Mouse (Mus musculus) kidney, embryonic 14.5 days (tissue): ENCODE results near the gene Ncln. TPM values are rescaled to one million over a fixed set of nuclear protein-coding genes. Genes with fewer than 3 reads are reported as not detected.
A peak's percentile ranks its signal among the peaks of the same experiment; 100 is the strongest.

ENCODE experiments used
- ATAC-seq: fragments of 200-750 bp; cut with Nextera tagmentation; 2 replicates; pipeline ENCODE4 v1.8.0; 2017; ENCODE audit warnings: moderate number of reproducible peaks, mild to moderate bottlenecking, moderate TSS enrichment, moderate library complexity; ENCODE audit not compliant: low FRiP score, low TSS enrichment
- H3K27ac ChIP-seq: fragments of 300-500 bp; sonication (generic); 2 replicates; pipeline ENCODE4 v1.5.1; 2014; ENCODE audit warnings: low read depth, mild to moderate bottlenecking, low read length, moderate library complexity, mixed read lengths
- H3K27me3 ChIP-seq: fragments of 300-500 bp; sonication (generic); 2 replicates; pipeline ENCODE4 v1.6.1; 2014; ENCODE audit warnings: mild to moderate bottlenecking, low read length; ENCODE audit not compliant: control insufficient read depth, insufficient read depth
- H3K36me3 ChIP-seq: fragments of 300-500 bp; sonication (generic); 2 replicates; pipeline ENCODE4 v1.6.1; 2014; ENCODE audit warnings: low read length, mixed read lengths; ENCODE audit not compliant: control insufficient read depth, insufficient read depth
- H3K4me1 ChIP-seq: fragments of 300-500 bp; sonication (generic); 2 replicates; pipeline ENCODE4 v1.6.1; 2014; ENCODE audit warnings: low read length, mixed read lengths; ENCODE audit not compliant: control insufficient read depth, insufficient read depth
- H3K4me2 ChIP-seq: fragments of 300-500 bp; sonication (generic); replicated peaks from 2 replicates; pipeline ENCODE4 v1.6.1; 2014; ENCODE audit warnings: low read depth, mild to moderate bottlenecking, low read length
- H3K4me3 ChIP-seq: fragments of 300-500 bp; sonication (generic); 2 replicates; pipeline ENCODE4 v1.5.1; 2014; ENCODE audit warnings: mild to moderate bottlenecking, low read length
- H3K9ac ChIP-seq: fragments of 300-500 bp; sonication (generic); 2 replicates; pipeline ENCODE4 v1.6.1; 2014; ENCODE audit warnings: low read depth, mild to moderate bottlenecking, low read length, moderate library complexity
- H3K9me3 ChIP-seq: fragments of 300-500 bp; sonication (generic); 2 replicates; pipeline ENCODE4 v1.6.1; 2016; ENCODE audit warnings: low read length; ENCODE audit not compliant: control insufficient read depth
- WGBS: fragments of 180-500 bp; shearing (Covaris S2); extraction: QIAGEN DNeasy Blood & Tissue Kit; methylation state at CpG from one replicate; pipeline ENCODE4 v1.1.7; 2014; 5-methylcytosine and 5-hydroxymethylcytosine counted together
- polyA plus RNA-seq: library from polyadenylated mRNA; unstranded; fragments of >200 nt; fragmentation: Nextera tagmentation; extraction: Ambion mirVana; gene quantifications from 2 replicates; pipeline ENCODE4 v1.2.1, GENCODE M21; 2014

Gene Ncln
- polyA plus RNA-seq, 1 experiment from 2014 or later, result 76.6 TPM

- Histone ChIP-seq H3K9ac (no peak overlapping the region), H3K4me1 (0 out of 2 replicates have a peak, but pooled peaks cover 3% of the 10 kb centered on the region), H3K4me2 (no peak overlapping the region), H3K27me3 (peaks cover 12% of the 10 kb centered on the region), H3K9me3 (no peaks in the 10 kb centered on the region), H3K36me3 (peaks cover 45% of the 10 kb centered on the region), H3K27ac (no peak overlapping the region), H3K4me3 (no peak overlapping the region)
- 72% methylated on average over 7 of the region's 7 CpGs for WGBS
- ATAC-seq, result no peak
These were observed 10.6 kb downstream of the Ncln start for GRCm38 (mm10) chr10:81485479-81486018.

DNA sequence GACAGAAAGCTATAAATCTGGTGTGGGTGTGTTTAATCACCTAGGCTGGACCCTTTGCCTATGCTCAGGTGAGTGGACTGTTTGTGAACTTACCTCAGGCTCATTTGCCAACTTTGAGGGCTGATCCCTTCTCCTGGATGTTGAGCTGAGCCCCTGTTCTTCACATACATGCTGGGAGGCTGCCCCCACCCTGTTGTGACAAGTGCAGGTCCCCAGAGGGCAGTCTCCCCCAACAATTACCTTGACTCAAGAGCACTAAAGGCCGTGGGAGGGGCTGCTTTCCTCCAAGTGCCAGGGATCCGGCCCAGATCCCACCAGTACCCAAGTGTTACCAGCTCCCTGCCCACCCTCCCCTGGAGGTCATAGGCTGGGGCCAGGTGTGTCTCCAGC lies 11.1 kb downstream of the Ncln start:
- Histone ChIP-seq H3K9me3 (no peaks in the 10 kb centered on the region), H3K36me3 (peaks cover 40% of the 10 kb centered on the region), H3K4me1 (0 out of 2 replicates have a peak, but pooled peaks cover 3% of the 10 kb centered on the region), H3K4me3 (no peak overlapping the region), H3K9ac (no peak overlapping the region), H3K27me3 (peaks cover 12% of the 10 kb centered on the region), H3K27ac (no peak overlapping the region), H3K4me2 (no peak overlapping the region)
- WGBS, result 27% methylated on average over 2 of the region's 2 CpGs
- no peak for ATAC-seq

DNA sequence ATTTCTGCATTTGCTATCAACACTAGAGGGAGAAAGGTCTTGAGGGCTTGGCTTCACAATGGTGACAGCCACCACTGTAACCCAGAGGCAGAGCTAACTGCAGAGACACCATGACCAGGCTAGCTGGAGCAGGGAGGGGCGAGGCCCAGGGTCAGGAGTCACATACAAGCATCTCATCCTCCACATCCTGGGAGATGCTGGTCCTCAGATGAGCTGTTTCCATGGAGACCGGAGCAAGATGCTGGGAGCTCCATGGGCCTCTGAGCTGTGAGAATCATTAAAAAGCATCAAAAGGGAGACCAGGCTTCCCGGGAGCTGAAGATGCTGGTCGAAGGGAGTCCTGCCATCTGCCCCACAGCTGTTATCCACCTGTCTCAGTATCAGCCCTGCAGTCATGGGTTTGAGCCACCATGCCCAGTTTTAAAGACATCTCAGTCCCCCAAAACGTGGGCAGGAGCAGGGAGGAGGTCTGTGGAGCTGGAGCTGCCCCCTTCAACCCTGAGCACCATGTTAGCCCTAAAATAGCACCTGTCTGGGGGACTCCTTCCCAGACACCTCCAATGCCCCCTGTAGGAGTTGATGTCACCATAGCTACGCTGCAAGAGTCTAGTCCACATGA lies 11.6 kb downstream of the Ncln start:
- H3K9ac ChIP-seq, result no peak overlapping the region
- 59% methylated on average over 6 of the region's 6 CpGs for WGBS

GRCm38 (mm10) chr10:81483983-81484382 lies 12.2 kb downstream of the Ncln start:
- WGBS, result 23% methylated on average over 9 of the region's 9 CpGs
- Histone ChIP-seq H3K27ac (no peak overlapping the region), H3K4me2 (no peak overlapping the region), H3K36me3 (peaks cover 29% of the 10 kb centered on the region), H3K4me1 (0 out of 2 replicates have a peak, but pooled peaks cover 3% of the 10 kb centered on the region), H3K4me3 (no peak overlapping the region), H3K9ac (no peak overlapping the region), H3K27me3 (peaks cover 12% of the 10 kb centered on the region), H3K9me3 (no peaks in the 10 kb centered on the region)
- ATAC-seq, result no peak

More for the DNA sequence above, 11.6 kb downstream of the Ncln start:
- Histone ChIP-seq H3K27ac (no peak overlapping the region), H3K4me3 (no peak overlapping the region), H3K4me1 (0 out of 2 replicates have a peak, but pooled peaks cover 3% of the 10 kb centered on the region), H3K36me3 (peaks cover 35% of the 10 kb centered on the region), H3K27me3 (peaks cover 12% of the 10 kb centered on the region), H3K4me2 (no peak overlapping the region), H3K9me3 (no peaks in the 10 kb centered on the region)
- ATAC-seq, result no peak

DNA sequence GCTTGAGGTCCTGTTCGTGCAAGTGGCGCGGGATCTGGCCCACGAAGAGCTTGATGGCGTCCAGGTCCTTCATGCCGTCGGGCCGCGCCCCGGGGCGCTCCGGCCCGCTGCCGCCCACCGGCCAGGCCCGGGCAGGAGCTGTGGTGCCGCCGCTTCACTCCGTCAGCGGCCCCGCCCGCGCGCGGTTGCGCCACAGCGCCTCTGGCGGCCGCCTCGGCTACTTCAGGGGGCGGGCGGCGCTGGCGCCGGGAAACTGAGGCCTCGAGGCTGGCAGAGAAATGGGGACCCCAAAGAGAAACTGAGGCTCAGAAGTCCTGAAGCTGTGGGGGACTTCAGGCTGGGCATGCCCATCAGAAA lies 13.7 kb downstream of the Ncln start, which contains the start of gene Celf5:
Celf5 (minus strand) TSS at position 177 of the 357 bp plus-strand sequence.
- Histone ChIP-seq H3K27me3 (peaks cover 13% of the 10 kb centered on the region), H3K9me3 (no peaks in the 10 kb centered on the region), H3K4me2 (peak within 1 kb of the TSS; percentile 72), H3K27ac (no peak within 1 kb of the TSS), H3K4me1 (0 out of 2 replicates have a peak, but pooled peaks cover 3% of the 10 kb centered on the region), H3K36me3 (peaks cover 14% of the 10 kb centered on the region; the same call in 1 of the 2 replicates), H3K9ac (0 out of 2 replicates have a peak within 1 kb of the TSS, but pooled peaks have one; percentile 18), H3K4me3 (peak within 1 kb of the TSS; percentile 42)
- peak; percentile 43 for ATAC-seq
- under 1% methylated on average over 36 of the region's 36 CpGs for WGBS

DNA sequence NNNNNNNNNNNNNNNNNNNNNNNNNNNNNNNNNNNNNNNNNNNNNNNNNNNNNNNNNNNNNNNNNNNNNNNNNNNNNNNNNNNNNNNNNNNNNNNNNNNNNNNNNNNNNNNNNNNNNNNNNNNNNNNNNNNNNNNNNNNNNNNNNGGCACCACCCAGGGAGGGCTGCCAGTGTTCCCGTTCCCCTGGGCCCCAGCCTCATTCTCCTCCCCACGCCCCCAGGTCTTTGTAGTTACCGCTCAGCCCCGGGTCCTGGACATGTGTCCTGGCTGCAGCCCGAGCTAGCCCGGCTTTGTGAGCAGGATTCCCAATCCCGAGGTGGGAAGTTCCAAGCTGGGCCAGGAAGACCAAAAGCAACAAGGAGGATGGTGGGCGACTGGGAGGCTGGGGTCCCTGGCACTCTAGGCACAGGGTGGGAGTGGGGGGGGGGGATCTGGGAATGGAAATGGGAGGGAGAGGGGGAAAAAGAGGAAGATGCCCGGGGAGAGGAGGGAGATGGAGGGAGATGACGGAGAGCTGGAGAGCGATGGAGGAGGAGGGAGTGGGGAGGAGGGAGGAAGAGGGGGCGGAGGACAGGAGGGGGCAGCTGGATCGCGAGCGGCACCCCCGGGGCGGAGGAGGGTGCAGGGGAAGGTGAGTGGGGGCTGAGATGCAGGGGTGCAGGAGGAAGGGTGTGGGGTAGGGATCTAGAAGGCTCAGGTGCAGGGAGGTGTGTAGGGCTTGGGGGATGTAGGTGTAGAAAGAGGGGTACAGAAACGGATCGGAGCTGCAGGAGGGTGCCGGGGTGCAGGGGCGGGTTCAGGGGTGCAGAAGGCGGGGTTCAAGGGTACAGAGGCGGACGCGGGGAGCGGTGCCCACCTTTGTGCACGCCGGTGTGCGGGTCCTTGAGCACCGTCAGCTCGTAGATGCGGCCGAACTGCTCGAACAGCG lies 14.3 kb downstream of the Ncln start:
- H3K4me3 ChIP-seq, result peak overlapping the region; percentile 42
- H3K36me3 ChIP-seq, result peaks cover 8% of the 10 kb centered on the region; the same call in 1 of the 2 replicates
- WGBS, result 3% methylated on average over 34 of the region's 35 CpGs
- ATAC-seq, result peak; percentile 9
- no peaks in the 10 kb centered on the region for H3K9me3 ChIP-seq
- 0 out of 2 replicates have a peak overlapping the region, but pooled peaks have one; percentile 18 for H3K9ac ChIP-seq
- H3K27me3 ChIP-seq, result peaks cover 19% of the 10 kb centered on the region
- H3K4me2 ChIP-seq, result peak overlapping the region; percentile 72
- 0 out of 2 replicates have a peak, but pooled peaks cover 3% of the 10 kb centered on the region for H3K4me1 ChIP-seq
- no peak overlapping the region for H3K27ac ChIP-seq

GRCm38 (mm10) chr10:81474461-81474860 lies 21.7 kb downstream of the Ncln start:
- no peak overlapping the region for H3K27ac ChIP-seq
- no peak for ATAC-seq
- no peaks in the 10 kb centered on the region for H3K36me3 ChIP-seq
- H3K9ac ChIP-seq, result no peak overlapping the region
- H3K9me3 ChIP-seq, result no peaks in the 10 kb centered on the region
- WGBS, result 83% methylated on average over 10 of the region's 10 CpGs
- no peak overlapping the region for H3K4me3 ChIP-seq
- no peak overlapping the region for H3K4me2 ChIP-seq
- H3K27me3 ChIP-seq, result peaks cover 62% of the 10 kb centered on the region
- H3K4me1 ChIP-seq, result no peaks in the 10 kb centered on the region

DNA sequence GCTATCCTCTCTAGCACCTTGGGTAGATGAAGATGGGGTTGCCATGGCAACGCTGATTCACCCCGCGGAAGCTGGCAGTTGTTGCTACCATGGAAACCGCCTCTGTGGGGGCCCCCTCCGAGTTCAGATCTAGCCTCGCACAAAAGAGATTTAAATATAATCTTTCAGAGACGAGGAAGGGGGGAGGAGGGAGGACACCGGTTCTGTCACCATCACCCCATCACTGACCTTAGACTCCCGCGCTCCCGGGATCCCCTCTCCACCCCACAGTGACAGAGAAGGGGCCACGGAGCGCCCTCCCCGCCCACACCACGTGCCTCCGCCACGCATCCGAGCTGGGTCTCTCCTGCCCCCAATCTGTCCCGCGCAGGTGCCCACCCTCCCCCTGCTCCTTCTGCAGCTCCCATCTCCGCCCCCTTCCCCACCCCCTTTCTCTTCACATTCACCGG lies 23.2 kb downstream of the Ncln start:
- no peak overlapping the region for H3K9ac ChIP-seq
- no peaks in the 10 kb centered on the region for H3K9me3 ChIP-seq
- no peak overlapping the region; the same call in 1 of the 2 replicates for H3K4me3 ChIP-seq
- no peaks in the 10 kb centered on the region for H3K36me3 ChIP-seq
- 1% methylated on average over 22 of the region's 22 CpGs for WGBS
- no peak overlapping the region for H3K4me2 ChIP-seq
- no peak for ATAC-seq
- peaks cover 65% of the 10 kb centered on the region for H3K27me3 ChIP-seq
- H3K4me1 ChIP-seq, result no peaks in the 10 kb centered on the region
- H3K27ac ChIP-seq, result no peak overlapping the region
